Mouse (Mus musculus): Measurements from ENCODE around the gene Olfr1.

The Olfr1 gene

DNA sequence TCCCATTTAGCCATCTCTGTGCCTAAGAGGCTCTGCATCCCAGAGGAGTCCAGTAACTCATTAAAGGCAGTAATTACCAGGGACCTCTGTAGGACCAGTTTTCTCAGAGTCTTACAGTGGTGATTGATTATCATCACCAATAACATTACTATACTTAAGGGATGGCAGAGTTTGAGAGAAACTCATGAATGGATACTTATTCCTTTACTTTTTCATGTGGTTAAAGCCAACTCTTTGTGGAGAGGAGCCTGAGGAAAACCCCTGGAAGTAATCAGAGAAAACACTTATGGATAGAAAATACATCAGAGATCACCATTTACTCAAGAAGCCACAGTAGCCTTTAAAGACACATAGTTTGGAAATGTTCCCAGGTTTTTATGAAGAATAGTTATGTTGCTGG lies at the start of gene Olfr1:
Olfr1 (minus strand) TSS at position 101 of the 400 bp plus-strand sequence.
- no peak for DNase-seq (ENCODE audit: low spot score)

DNA sequence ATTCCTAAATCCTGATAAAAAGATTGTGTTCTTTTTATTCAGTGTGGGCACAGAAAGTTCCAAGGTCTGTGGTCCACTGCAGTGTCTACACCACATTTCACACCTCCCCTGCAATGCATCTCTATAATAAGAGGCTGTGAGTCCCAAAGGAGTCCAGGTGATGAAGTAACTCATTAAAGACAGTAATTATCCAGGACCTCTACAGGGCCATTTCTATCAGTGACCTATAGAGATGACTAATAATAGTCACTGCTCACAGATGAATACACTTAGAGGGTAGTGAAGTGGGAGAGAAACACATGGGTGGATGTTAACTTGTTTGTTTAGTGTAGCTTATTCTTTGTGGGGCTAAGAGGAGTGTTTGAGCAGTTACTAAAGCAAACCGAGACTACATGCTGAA lies 29.0 kb upstream of the Olfr1 start, which contains the start of gene Olfr378:
Olfr378 (minus strand) TSS at position 101 of the 400 bp plus-strand sequence.
- DNase-seq (ENCODE audit: low spot score) = no peak

DNA sequence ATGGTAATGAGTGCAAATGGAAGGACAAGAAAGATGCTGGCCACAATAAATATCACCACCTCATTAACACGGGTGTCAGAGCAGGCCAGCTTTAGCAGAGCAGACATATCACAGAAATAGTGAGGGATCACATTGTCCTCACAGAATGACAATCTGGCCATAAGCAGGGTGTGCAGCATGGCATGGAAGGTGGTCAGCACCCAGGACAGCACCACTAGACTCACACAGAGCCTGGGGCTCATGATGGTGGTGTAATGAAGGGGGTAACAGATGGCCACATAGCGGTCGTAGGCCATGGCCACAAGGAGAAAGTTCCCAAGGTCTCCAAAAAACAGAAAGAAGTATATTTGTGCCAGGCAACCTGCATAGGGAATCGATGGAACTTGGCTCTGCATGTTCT lies 4.0 kb downstream of the Olfr1 start:
- DNase-seq (ENCODE audit: low spot score) = no peak

DNA sequence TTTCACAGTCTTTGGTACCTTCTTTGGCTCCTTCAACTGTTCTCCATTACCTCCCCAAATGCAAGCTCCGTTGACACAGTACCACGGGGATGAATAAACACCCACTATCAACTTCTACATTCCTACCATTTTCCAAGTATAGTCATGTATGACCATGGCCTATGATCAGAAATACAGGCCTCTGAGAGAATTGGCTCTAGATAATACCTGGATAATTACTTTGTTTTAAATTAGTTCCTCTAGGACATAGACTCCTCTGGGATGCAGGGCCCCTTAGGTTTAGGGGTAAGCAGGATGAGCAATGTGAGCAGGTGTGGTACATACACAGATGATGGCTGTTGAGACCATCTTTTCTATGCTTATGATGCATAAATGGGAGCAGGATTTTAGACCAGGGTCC lies 28.5 kb downstream of the Olfr1 start, which contains the start of gene Olfr376:
Olfr376 (plus strand) TSS at position 301 of the 400 bp plus-strand sequence.
- DNase-seq (ENCODE audit: low spot score) = no peak

DNA sequence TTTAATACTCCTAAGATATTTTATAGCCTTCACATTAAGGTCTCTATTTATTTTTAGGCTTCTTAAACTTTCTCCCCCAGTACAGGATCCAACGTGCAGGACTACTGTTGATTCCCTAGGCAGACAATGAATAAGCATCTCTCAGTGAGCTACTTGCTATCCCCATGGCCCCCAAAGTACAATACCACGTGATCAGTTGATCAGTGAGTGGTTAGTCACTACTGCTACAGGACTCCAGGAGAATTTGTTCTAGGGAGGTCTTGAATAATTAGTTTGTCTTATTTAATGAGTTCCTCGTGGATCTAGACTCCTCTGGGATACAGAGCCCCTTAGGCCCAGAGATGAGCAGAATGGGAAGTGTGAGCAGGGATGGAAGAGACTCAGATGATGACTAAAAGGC lies 48.9 kb downstream of the Olfr1 start, which contains the start of gene Olfr20:
Olfr20 (plus strand) TSS at position 301 of the 400 bp plus-strand sequence.
- no peak for DNase-seq (ENCODE audit: low spot score)

All from ovary, postnatal 36 days (tissue).